In the genomic region with DNA sequence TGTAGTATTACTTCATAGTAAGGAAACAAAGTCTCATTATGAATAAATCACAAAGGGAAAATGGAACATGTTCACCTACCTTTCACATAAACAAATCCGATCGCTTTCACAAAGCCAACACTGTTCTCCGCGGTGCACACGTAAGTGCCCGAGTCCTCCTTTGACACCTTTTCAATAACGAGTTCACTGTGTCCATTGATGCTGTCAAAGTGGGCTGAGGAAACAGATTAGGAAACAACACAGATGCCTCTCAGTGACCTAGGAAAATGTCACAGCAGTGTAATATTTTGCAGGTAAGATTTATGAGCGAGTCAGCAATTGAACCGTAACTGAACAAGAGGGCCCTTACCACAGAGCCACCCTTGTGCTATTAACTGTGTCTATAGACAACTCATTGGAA, we compare ENCODE assay signal across 21 mouse cellular contexts.
"Had no signal": no experiment of that assay in that cellular context is flagged by ENCODE, and none has a peak within 500 bp of the region (broad histone marks: within the 10 kb centered on the region; RNA-seq: fewer than 3 reads in every experiment).

No protein-coding gene starts in this region.

- H3K27me3 ChIP-seq: lung, embryonic 15.5 days; megakaryocyte, embryonic 14.5 days; midbrain, embryonic 12.5 days; neural tube, embryonic 13.5 days; neural tube, embryonic 15.5 days had no signal

- H3K27ac ChIP-seq: lung, embryonic 15.5 days; macrophage; midbrain, embryonic 10.5 days; midbrain, embryonic 12.5 days; neural tube, embryonic 13.5 days; neural tube, embryonic 15.5 days had no signal

- H3K4me3 ChIP-seq: lung, embryonic 15.5 days; megakaryocyte, embryonic 14.5 days; midbrain, embryonic 10.5 days; midbrain, embryonic 12.5 days; myocyte; neural tube, embryonic 13.5 days; neural tube, embryonic 15.5 days had no signal

- DNase-seq: liver, postnatal 0 days; lung, adult 2 months; lung, postnatal 14 days; lung, postnatal 36 days; midbrain, embryonic 14.5 days; retina, postnatal 1 day; right cerebral cortex, adult 18-20 months; right cerebral cortex, postnatal 25 days; right cerebral cortex, postnatal 4 days; spleen, adult 18-20 months; thymus, adult 18-20 months; thymus, postnatal 14 days; thymus, postnatal 36 days had no signal

- H3K4me1 ChIP-seq: lung, embryonic 15.5 days; megakaryocyte, embryonic 14.5 days; midbrain, embryonic 10.5 days; midbrain, embryonic 12.5 days; neural tube, embryonic 13.5 days; neural tube, embryonic 15.5 days had no signal
